Mouse (Mus musculus) embryonic facial prominence, embryonic 11.5 days (tissue): ENCODE data around the gene Trank1. TPM values are rescaled to one million over a fixed set of nuclear protein-coding genes. Genes with fewer than 3 reads are reported as not detected.
A peak's percentile ranks its signal among the peaks of the same experiment; 100 is the strongest.

Experiments used
- ATAC-seq: fragments of 200-750 bp; cut with Nextera tagmentation; replicated peaks from 2 replicates; pipeline ENCODE4 v1.8.0; 2017; ENCODE audit warnings: low read depth; ENCODE audit not compliant: insufficient number of reproducible peaks, low FRiP score, low TSS enrichment
- DNase-seq: peaks from one replicate; pipeline ENCODE4 v3.0.0-alpha.2; 2015; ENCODE audit warnings: low spot score
- H3K27ac ChIP-seq: fragments of 300-500 bp; sonication (generic); replicated peaks from 2 replicates; pipeline ENCODE4 v1.5.1; 2014; ENCODE audit warnings: mild to moderate bottlenecking, low read depth, low read length, control low read depth
- H3K27me3 ChIP-seq: fragments of 300-500 bp; sonication (generic); 2 replicates; pipeline ENCODE4 v1.6.1; 2014; ENCODE audit warnings: mild to moderate bottlenecking, low read length, moderate library complexity, mixed read lengths; ENCODE audit not compliant: control insufficient read depth, insufficient read depth
- H3K36me3 ChIP-seq: fragments of 300-500 bp; sonication (generic); replicated peaks from 2 replicates; pipeline ENCODE4 v1.6.1; 2014; ENCODE audit warnings: low read depth, mild to moderate bottlenecking, low read length, moderate library complexity, mixed read lengths; ENCODE audit not compliant: control insufficient read depth, insufficient read depth
- H3K4me1 ChIP-seq: fragments of 300-500 bp; sonication (generic); 2 replicates; pipeline ENCODE4 v1.6.1; 2014; ENCODE audit warnings: low read length, mixed read lengths; ENCODE audit not compliant: control insufficient read depth, insufficient read depth
- H3K4me2 ChIP-seq: fragments of 300-500 bp; sonication (generic); 2 replicates; pipeline ENCODE4 v1.6.1; 2014; ENCODE audit warnings: low read depth, mild to moderate bottlenecking, control low read depth, low read length, moderate library complexity
- H3K4me3 ChIP-seq: fragments of 300-500 bp; sonication (generic); 2 replicates; pipeline ENCODE4 v1.5.1; 2014; ENCODE audit warnings: low read depth, low read length, control low read depth
- H3K9ac ChIP-seq: fragments of 300-500 bp; sonication (generic); replicated peaks from 2 replicates; pipeline ENCODE4 v1.6.1; 2014; ENCODE audit warnings: mild to moderate bottlenecking, control low read depth, low read length
- H3K9me3 ChIP-seq: fragments of 300-500 bp; sonication (generic); replicated peaks from 2 replicates; pipeline ENCODE4 v1.6.1; 2016; ENCODE audit warnings: mild to moderate bottlenecking, low read length, inconsistent platforms, mixed read lengths; ENCODE audit not compliant: control insufficient read depth
- WGBS: fragments of 180-500 bp; shearing (Covaris S2); extraction: QIAGEN DNeasy Blood & Tissue Kit; methylation state at CpG from one replicate; pipeline ENCODE4 v1.1.7; 2014; 5-methylcytosine and 5-hydroxymethylcytosine counted together
- polyA plus RNA-seq: library from polyadenylated mRNA; unstranded; fragments of >200 nt; fragmentation: Nextera tagmentation; extraction: Ambion mirVana; gene quantifications from 2 replicates; pipeline ENCODE4 v1.2.1, GENCODE M21; 2014

Gene Trank1
- polyA plus RNA-seq: 0.04 and 0.11 TPM in 2 replicates

- H3K9me3 ChIP-seq: no peaks in the 10 kb centered on the region
- peak; percentile 24 for DNase-seq
- 13% methylated on average over 50 of the region's 72 CpGs for WGBS
- H3K4me3 ChIP-seq: peak within 1 kb of the TSS; percentile 47
- peak; percentile 59 for ATAC-seq
- no peak within 1 kb of the TSS for H3K27ac ChIP-seq
- peak within 1 kb of the TSS; percentile 91 for H3K4me2 ChIP-seq
- peak within 1 kb of the TSS; percentile 5; the same call in 1 of the 2 replicates for H3K9ac ChIP-seq
- H3K4me1 ChIP-seq: peaks cover 5% of the 10 kb centered on the region; the same call in 1 of the 2 replicates
- no peaks in the 10 kb centered on the region for H3K36me3 ChIP-seq
- peaks cover 33% of the 10 kb centered on the region for H3K27me3 ChIP-seq
These were observed at the start of gene Trank1 for GRCm38 (mm10) chr9:111311031-111311842. Gene Trank1 (plus strand): TSS chr9:111311739.

GRCm38 (mm10) chr9:111267998-111268397, 43.5 kb upstream of the Trank1 start:
- no peak overlapping the region for H3K4me3 ChIP-seq
- no peak overlapping the region for H3K9ac ChIP-seq
- no peak for DNase-seq
- no peaks in the 10 kb centered on the region for H3K9me3 ChIP-seq
- ATAC-seq: no peak
- H3K4me1 ChIP-seq: no peaks in the 10 kb centered on the region; the same call in 1 of the 2 replicates
- WGBS: 93% methylated on average over 2 of the region's 2 CpGs
- no peak overlapping the region for H3K27ac ChIP-seq
- H3K27me3 ChIP-seq: no peaks in the 10 kb centered on the region
- no peaks in the 10 kb centered on the region for H3K36me3 ChIP-seq
- H3K4me2 ChIP-seq: no peak overlapping the region

GRCm38 (mm10) chr9:111270606-111271005, 40.9 kb upstream of the Trank1 start:
- no peaks in the 10 kb centered on the region for H3K36me3 ChIP-seq
- no peak for ATAC-seq
- no peaks in the 10 kb centered on the region for H3K9me3 ChIP-seq
- H3K27me3 ChIP-seq: no peaks in the 10 kb centered on the region
- H3K4me1 ChIP-seq: no peaks in the 10 kb centered on the region; the same call in 1 of the 2 replicates
- DNase-seq: no peak
- H3K4me2 ChIP-seq: peak overlapping the region; percentile 55
- peak overlapping the region; percentile 87 for H3K9ac ChIP-seq
- 16% methylated on average over 5 of the region's 5 CpGs for WGBS
- H3K27ac ChIP-seq: peak overlapping the region; percentile 87; the same call in 1 of the 2 replicates
- peak overlapping the region; percentile 78 for H3K4me3 ChIP-seq

GRCm38 (mm10) chr9:111271056-111271433, 40.5 kb upstream of the Trank1 start:
- Histone ChIP-seq H3K36me3 (no peaks in the 10 kb centered on the region), H3K4me3 (peak overlapping the region; percentile 78), H3K4me2 (peak overlapping the region; percentile 55), H3K27ac (peak overlapping the region; percentile 87), H3K9ac (peak overlapping the region; percentile 87), H3K9me3 (no peaks in the 10 kb centered on the region), H3K27me3 (no peaks in the 10 kb centered on the region), H3K4me1 (no peaks in the 10 kb centered on the region; the same call in 1 of the 2 replicates)
- ATAC-seq (peak; percentile 68), DNase-seq (no peak)
- under 1% methylated on average over 32 of the region's 32 CpGs for WGBS

- WGBS: under 1% methylated on average over 64 of the region's 64 CpGs
- Histone ChIP-seq H3K27ac (peak within 1 kb of the TSS; percentile 92), H3K27me3 (no peaks in the 10 kb centered on the region), H3K9ac (peak within 1 kb of the TSS; percentile 92), H3K4me1 (no peaks in the 10 kb centered on the region; the same call in 1 of the 2 replicates), H3K36me3 (no peaks in the 10 kb centered on the region), H3K4me3 (peak within 1 kb of the TSS; percentile 82), H3K9me3 (no peaks in the 10 kb centered on the region), H3K4me2 (peak within 1 kb of the TSS; percentile 67)
- ATAC-seq (peak; percentile 100), DNase-seq (peak; percentile 99)
These were observed 39.9 kb upstream of the Trank1 start, which contains the start of the genes Mlh1 and Epm2aip1 for GRCm38 (mm10) chr9:111271434-111272160. Gene Mlh1 (minus strand): TSS chr9:111271791. Gene Epm2aip1 (plus strand): TSS chr9:111271929.

- Histone ChIP-seq H3K4me2 (peak overlapping the region; percentile 67), H3K4me1 (no peaks in the 10 kb centered on the region; the same call in 1 of the 2 replicates)
- WGBS: 12% methylated on average over 19 of the region's 19 CpGs
These were observed 39.2 kb upstream of the Trank1 start for GRCm38 (mm10) chr9:111272356-111272755.

GRCm38 (mm10) chr9:111272996-111273785, 38.3 kb upstream of the Trank1 start:
- Histone ChIP-seq H3K27me3 (no peaks in the 10 kb centered on the region), H3K9ac (peak overlapping the region; percentile 92), H3K9me3 (no peaks in the 10 kb centered on the region), H3K4me3 (peak overlapping the region; percentile 82), H3K4me2 (peak overlapping the region; percentile 67), H3K36me3 (no peaks in the 10 kb centered on the region), H3K4me1 (no peaks in the 10 kb centered on the region; the same call in 1 of the 2 replicates), H3K27ac (no peak overlapping the region)
- 82% methylated on average over 15 of the region's 15 CpGs for WGBS
- no peak for ATAC-seq
- no peak for DNase-seq

More at GRCm38 (mm10) chr9:111272356-111272755, 39.2 kb upstream of the Trank1 start:
- H3K4me3 ChIP-seq: peak overlapping the region; percentile 82
- no peaks in the 10 kb centered on the region for H3K36me3 ChIP-seq
- peak overlapping the region; percentile 92 for H3K27ac ChIP-seq
- H3K27me3 ChIP-seq: no peaks in the 10 kb centered on the region
- ATAC-seq (no peak), DNase-seq (peak; percentile 9)
- no peaks in the 10 kb centered on the region for H3K9me3 ChIP-seq
- H3K9ac ChIP-seq: peak overlapping the region; percentile 92
